Mouse (Mus musculus) CH12.LX (cell line): ENCODE data around the gene Ccl26. TPM values are rescaled to one million over a fixed set of nuclear protein-coding genes. Genes with fewer than 3 reads are reported as not detected.

Experiments used
- DNase-seq: peaks from one replicate; pipeline ENCODE4 v3.0.0-alpha.2; 2013; ENCODE audit errors: extremely low read depth
- H3K27ac ChIP-seq: 2 replicates; pipeline ENCODE4 v1.5.1; 2012; ENCODE audit warnings: low read depth, mild to moderate bottlenecking, control low read depth, moderate library complexity; ENCODE audit not compliant: insufficient read depth
- H3K27me3 ChIP-seq: replicated peaks from 2 replicates; pipeline ENCODE3; 2012; ENCODE audit warnings: inconsistent platforms
- H3K36me3 ChIP-seq, 2 experiments: replicated peaks in 1 of 2; 2 replicates each; pipeline versions ENCODE3 to v1.6.1; 2012; ENCODE audit warnings: inconsistent platforms in 1 of 2, low read length in 1 of 2, mild to moderate bottlenecking in 1 of 2, mixed read lengths in 1 of 2, moderate library complexity in 1 of 2; ENCODE audit not compliant: control insufficient read depth in 1 of 2, insufficient read depth in 1 of 2
- H3K4me1 ChIP-seq, 2 experiments: 2 replicates each; pipeline ENCODE4 v1.6.1; 2012; ENCODE audit warnings: inconsistent platforms in 1 of 2, moderate library complexity in 1 of 2; ENCODE audit not compliant: insufficient read depth in 2 of 2, control insufficient read depth in 1 of 2
- H3K4me2 ChIP-seq: 2 replicates; pipeline ENCODE4 v1.6.1; 2012; ENCODE audit warnings: low read depth, mild to moderate bottlenecking, control low read depth; ENCODE audit not compliant: poor library complexity, insufficient read depth, severe bottlenecking
- H3K4me3 ChIP-seq, 3 experiments: fragments of 150-350 bp in 1 of 3; sonication (generic) in 1 of 3; replicated peaks in 1 of 3; 2 replicates each; pipeline versions ENCODE3 to v1.5.1; 2011 to 2012; ENCODE audit warnings: low read depth in 2 of 3, low read length in 2 of 3, mild to moderate bottlenecking in 2 of 3, moderate library complexity in 2 of 3, control low read depth in 1 of 3, improper control_type of control experiment in 1 of 3, inconsistent platforms in 1 of 3, mixed read lengths in 1 of 3; ENCODE audit not compliant: poor library complexity in 1 of 3
- H3K79me2 ChIP-seq: replicated peaks from 2 replicates; pipeline ENCODE4 v1.6.1; 2012; ENCODE audit warnings: mild to moderate bottlenecking, moderate library complexity; ENCODE audit not compliant: control insufficient read depth, poor library complexity, insufficient read depth, severe bottlenecking; ENCODE audit errors: extremely low read depth
- H3K9ac ChIP-seq: 2 replicates; pipeline ENCODE4 v1.6.1; 2012; ENCODE audit warnings: low read depth, mild to moderate bottlenecking, control low read depth, moderate library complexity; ENCODE audit not compliant: insufficient read depth
- H3K9me3 ChIP-seq: replicated peaks from 2 replicates; pipeline ENCODE3; 2012; ENCODE audit warnings: low read length, inconsistent platforms, mixed read lengths
- BHLHE40 ChIP-seq: IDR thresholded peaks from 2 replicates; pipeline ENCODE4 v1.6.1; 2011; ENCODE audit warnings: mild to moderate bottlenecking, low read depth, low read length, improper control_type of control experiment
- CHD1 ChIP-seq: IDR thresholded peaks from 2 replicates; pipeline ENCODE4 v1.6.1; 2012; ENCODE audit warnings: low read depth, low read length, improper control_type of control experiment, inconsistent platforms
- CHD2 ChIP-seq: IDR thresholded peaks from 2 replicates; pipeline ENCODE4 v1.6.1; 2011; ENCODE audit warnings: low read length, improper control_type of control experiment
- CTCF ChIP-seq, 2 experiments: IDR thresholded peaks in 1 of 2; conservative IDR thresholded peaks in 1 of 2; 2 replicates each; pipeline ENCODE4 v1.5.1; 2011 to 2012; ENCODE audit warnings: low read depth in 2 of 2, low read length in 2 of 2, improper control_type of control experiment in 1 of 2, inconsistent platforms in 1 of 2, mild to moderate bottlenecking in 1 of 2, moderate library complexity in 1 of 2
- E2F4 ChIP-seq: IDR thresholded peaks from 2 replicates; pipeline ENCODE4 v1.6.1; 2011; ENCODE audit warnings: low read depth, low read length, improper control_type of control experiment; ENCODE audit not compliant: insufficient replicate concordance
- ETS1 ChIP-seq: conservative IDR thresholded peaks from 2 replicates; pipeline ENCODE4 v1.6.1; 2012; ENCODE audit warnings: low read depth, mild to moderate bottlenecking, inconsistent platforms, low read length, improper control_type of control experiment, moderate library complexity
- GABPA ChIP-seq: IDR thresholded peaks from 2 replicates; pipeline ENCODE4 v1.6.1; 2012; ENCODE audit warnings: low read depth, low read length, improper control_type of control experiment, inconsistent platforms; ENCODE audit not compliant: insufficient replicate concordance
- HCFC1 ChIP-seq: IDR thresholded peaks from 2 replicates; pipeline ENCODE4 v1.6.1; 2012; ENCODE audit warnings: low read depth, mild to moderate bottlenecking, inconsistent platforms, low read length, improper control_type of control experiment
- KAT2A ChIP-seq: IDR thresholded peaks from 2 replicates; pipeline ENCODE4 v1.6.1; 2012; ENCODE audit warnings: low read length, improper control_type of control experiment, inconsistent platforms; ENCODE audit not compliant: insufficient replicate concordance
- MAFK ChIP-seq: IDR thresholded peaks from 2 replicates; pipeline ENCODE4 v1.6.1; 2011; ENCODE audit warnings: low read length, improper control_type of control experiment; ENCODE audit not compliant: insufficient replicate concordance
- MAX ChIP-seq: IDR thresholded peaks from 2 replicates; pipeline ENCODE4 v1.6.1; 2011; ENCODE audit warnings: low read length, improper control_type of control experiment
- MAZ ChIP-seq: IDR thresholded peaks from 2 replicates; pipeline ENCODE4 v1.6.1; 2012; ENCODE audit warnings: low read depth, mild to moderate bottlenecking, inconsistent platforms, low read length, improper control_type of control experiment, moderate library complexity
- MEF2A ChIP-seq: IDR thresholded peaks from 2 replicates; pipeline ENCODE4 v1.6.1; 2014; ENCODE audit warnings: low read depth, mild to moderate bottlenecking, inconsistent platforms, low read length, improper control_type of control experiment, borderline replicate concordance
- MYC ChIP-seq: IDR thresholded peaks from 2 replicates; pipeline ENCODE4 v1.6.1; 2011; ENCODE audit warnings: low read depth, mild to moderate bottlenecking, improper control_type of control experiment, low read length
- NELFE ChIP-seq: IDR thresholded peaks from 2 replicates; pipeline ENCODE4 v1.6.1; 2011; ENCODE audit warnings: low read depth, low read length, improper control_type of control experiment
- NRF1 ChIP-seq: IDR thresholded peaks from 2 replicates; pipeline ENCODE4 v1.6.1; 2014; ENCODE audit warnings: low read depth, mild to moderate bottlenecking, inconsistent platforms, low read length, improper control_type of control experiment, moderate library complexity
- PAX5 ChIP-seq: IDR thresholded peaks from 2 replicates; pipeline ENCODE4 v1.6.1; 2012; ENCODE audit warnings: low read length, inconsistent platforms, mixed read lengths
- RAD21 ChIP-seq: IDR thresholded peaks from 2 replicates; pipeline ENCODE4 v1.6.1; 2011; ENCODE audit warnings: low read depth, mild to moderate bottlenecking, low read length, improper control_type of control experiment, moderate library complexity
- RCOR1 ChIP-seq: conservative IDR thresholded peaks from 2 replicates; pipeline ENCODE4 v1.6.1; 2012; ENCODE audit warnings: low read depth, mild to moderate bottlenecking, inconsistent platforms, low read length, improper control_type of control experiment
- SIN3A ChIP-seq: IDR thresholded peaks from 2 replicates; pipeline ENCODE4 v1.6.1; 2012; ENCODE audit warnings: low read length, improper control_type of control experiment, inconsistent platforms
- SMC3 ChIP-seq: IDR thresholded peaks from 2 replicates; pipeline ENCODE4 v1.6.1; 2011; ENCODE audit warnings: low read depth, low read length, improper control_type of control experiment
- TBP ChIP-seq: conservative IDR thresholded peaks from 2 replicates; pipeline ENCODE4 v1.6.1; 2011; ENCODE audit warnings: low read depth, low read length, improper control_type of control experiment
- TCF12 ChIP-seq: IDR thresholded peaks from 2 replicates; pipeline ENCODE4 v1.6.1; 2014; ENCODE audit warnings: low read depth, mild to moderate bottlenecking, inconsistent platforms, low read length, improper control_type of control experiment
- USF2 ChIP-seq: conservative IDR thresholded peaks from 2 replicates; pipeline ENCODE4 v1.6.1; 2011; ENCODE audit warnings: low read depth, low read length, improper control_type of control experiment
- ZC3H11A ChIP-seq: IDR thresholded peaks from 2 replicates; pipeline ENCODE4 v1.6.1; 2012; ENCODE audit warnings: low read depth, mild to moderate bottlenecking, inconsistent platforms, low read length, improper control_type of control experiment
- ZKSCAN1 ChIP-seq: IDR thresholded peaks from 2 replicates; pipeline ENCODE4 v1.6.1; 2012; ENCODE audit warnings: low read depth, inconsistent platforms, low read length, improper control_type of control experiment, borderline replicate concordance
- ZNF384 ChIP-seq: IDR thresholded peaks from 2 replicates; pipeline ENCODE4 v1.6.1; 2012; ENCODE audit warnings: low read depth, low read length, improper control_type of control experiment, inconsistent platforms
- dilution Hi-C: fragments of 300-500 bp; cut with MboI; formaldehyde crosslinking; loops from 2 replicates; pipeline ENCODE4 v1.14.3; 2020; ENCODE audit warnings: low sequenced_read_pairs; ENCODE audit not compliant: extremely low pct_unique_long_range_greater_than_20kb, extremely low pct_ligation_motif_present
- in situ Hi-C: fragments of 300-500 bp; cut with MboI; formaldehyde crosslinking; loops from 3 replicates; pipeline ENCODE4 v1.14.3; 2019; ENCODE audit warnings: low sequenced_read_pairs, low pct_ligation_motif_present, low pct_unique_long_range_greater_than_20kb, mixed read lengths
- polyA plus RNA-seq: library from polyadenylated mRNA; unstranded; fragments of >175 nt; gene quantifications from 2 replicates; pipeline ENCODE4 v1.2.1, GENCODE M21; 2012; ENCODE audit warnings: low read depth; ENCODE audit not compliant: insufficient read length
- total RNA-seq, 2 experiments: library from RNA; depleted of rRNA; stranded (reverse); fragments of 300-350 nt in 1 of 2; fragments of >200 nt in 1 of 2; gene quantifications; 2 replicates each; pipeline ENCODE4 v1.2.3; 2012 to 2014

Gene Ccl26
- total and polyA plus RNA-seq, 3 experiments: not detected

GRCm38 (mm10) chr5:135550910-135551309 lies 12.5 kb downstream of the Ccl26 start (continued):
- TF ChIP-seq MAFK (no peak), GABPA (no peak), CHD1 (no peak), CTCF (conservative IDR thresholded peaks at IDR 0.05 in 1 of 2, IDR thresholded peaks at IDR 0.05 in 1 of 2; ENCODE audit: low read depth in 2 of 2, low read length in 2 of 2) (peak; percentile 14 to 92; a peak in 2 of 4 replicates), MEF2A (no peak), SMC3 (peak; percentile 88)

- no peak overlapping the region for H3K4me2 ChIP-seq
- DNase-seq: no peak
- H3K9me3 ChIP-seq: no peaks in the 10 kb centered on the region
- in situ Hi-C loops (no loop called here), dilution Hi-C loops (no loop called here)
- no peak overlapping the region for H3K27ac ChIP-seq
- peaks cover 4% of the 10 kb centered on the region for H3K27me3 ChIP-seq
- TF ChIP-seq BHLHE40 (no peak), RCOR1 (no peak), KAT2A (no peak), ZNF384 (peak; percentile 71)
- H3K36me3 ChIP-seq: no peaks in the 10 kb centered on the region
- H3K79me2 ChIP-seq: no peaks in the 10 kb centered on the region
- H3K4me1 ChIP-seq: peaks cover 0 to 32% of the 10 kb centered on the region in 2 experiments; a peak in 2 of 4 replicates
- H3K9ac ChIP-seq: no peak overlapping the region
- H3K4me3 ChIP-seq: no peak overlapping the region
Observed at GRCm38 (mm10) chr5:135547990-135548389, 15.4 kb downstream of the Ccl26 start.

- dilution Hi-C loops: no loop called here
- Histone ChIP-seq H3K27ac (no peak within 1 kb of the TSS), H3K4me1 (peaks cover 0 to 29% of the 10 kb centered on the region in 2 experiments; a peak in 2 of 4 replicates), H3K9me3 (no peaks in the 10 kb centered on the region), H3K4me2 (peak within 1 kb of the TSS; percentile 64), H3K27me3 (peaks cover 4% of the 10 kb centered on the region), H3K79me2 (no peaks in the 10 kb centered on the region), H3K36me3 (no peaks in the 10 kb centered on the region), H3K4me3 (peak within 1 kb of the TSS; percentile 62 to 73 (median 66)), H3K9ac (peak within 1 kb of the TSS; percentile 15)
- DNase-seq: peak; percentile 99
- in situ Hi-C loops: no loop called here
- TF ChIP-seq CHD2: peak; percentile 86
- TF ChIP-seq E2F4: no peak
- TF ChIP-seq HCFC1: peak; percentile 24; the same call in 1 of the 2 replicates
- TF ChIP-seq CHD1: no peak
- no peak for TF ChIP-seq BHLHE40
- no peak for TF ChIP-seq ZNF384
- no peak for TF ChIP-seq MYC
- TF ChIP-seq SIN3A: no peak
- TF ChIP-seq TCF12: peak; percentile 8; the same call in 1 of the 2 replicates
- TF ChIP-seq MAX: no peak
- TF ChIP-seq MAZ: 0 out of 2 replicates have a peak, but pooled peaks have one; percentile 25
- no peak for TF ChIP-seq NELFE
- TF ChIP-seq SMC3: peak; percentile 41
- TF ChIP-seq RCOR1: no peak
- TF ChIP-seq ZC3H11A: no peak
- TF ChIP-seq ETS1: no peak
- no peak for TF ChIP-seq TBP
- peak; percentile 4 for TF ChIP-seq RAD21
- no peak for TF ChIP-seq NRF1
- no peak for TF ChIP-seq PAX5
- TF ChIP-seq ZKSCAN1: no peak
- no peak for TF ChIP-seq GABPA
- TF ChIP-seq KAT2A: no peak
- no peak for TF ChIP-seq USF2
- TF ChIP-seq MEF2A: no peak
Observed at GRCm38 (mm10) chr5:135544865-135545797, 18.2 kb downstream of the Ccl26 start, which contains the start of gene Hip1. Hip1 (minus strand) TSS chr5:135545120.
